In genomic region chr7:74555416-74555815, GRCm38 (mm10) we compare ENCODE assay signal across 8 mouse cellular contexts. TPM values are rescaled to one million over a fixed set of nuclear protein-coding genes. Genes with fewer than 3 reads are reported as not detected.
DNase-seq lines count a peak whose midpoint lies in the region; ATAC-seq and TF ChIP-seq lines count a peak whose summit lies in the region.

No protein-coding gene starts in this region.

- DNase-seq in c-Kit-positive CD71-negative TER-119-negative erythroid progenitor cells, embryonic 14.5 days (ENCODE audit: low read depth): peak; percentile 39
- peak; percentile 73 for DNase-seq in kidney, postnatal 14 days
- peak; percentile 53 for DNase-seq in liver, embryonic 11.5 days (ENCODE audit: low spot score)
- peak; percentile 18 to 33 for DNase-seq in monocyte, adult 2 months (ENCODE audit: low read depth in 1 of 2, low spot score in 2 of 2)
- peak; percentile 59 for DNase-seq in stomach, postnatal 0 days (ENCODE audit: low spot score)

- peak overlapping the region; percentile 91 for H3K4me2 ChIP-seq in forebrain, embryonic 12.5 days
- H3K4me2 ChIP-seq in heart, embryonic 16.5 days (ENCODE audit: low read depth, low read length): peak overlapping the region; percentile 99
- peak overlapping the region; percentile 82 for H3K4me2 ChIP-seq in liver, embryonic 11.5 days
- peak overlapping the region; percentile 98 for H3K4me2 ChIP-seq in stomach, postnatal 0 days (replicated peaks; ENCODE audit: low read depth)

- H3K4me1 ChIP-seq in E14TG2a.4 (replicated peaks; ENCODE audit: low read depth, low read length): peaks cover 13% of the 10 kb centered on the region
- peaks cover 15% of the 10 kb centered on the region for H3K4me1 ChIP-seq in forebrain, embryonic 12.5 days
- H3K4me1 ChIP-seq in heart, embryonic 16.5 days (ENCODE audit: control insufficient read depth, insufficient read depth, low read length): peaks cover 13% of the 10 kb centered on the region
- H3K4me1 ChIP-seq in liver, embryonic 11.5 days (replicated peaks; ENCODE audit: control insufficient read depth, insufficient read depth, low read length): no peaks in the 10 kb centered on the region; the same call in 1 of the 2 replicates
- H3K4me1 ChIP-seq in stomach, postnatal 0 days (replicated peaks; ENCODE audit: control insufficient read depth, insufficient read depth): peaks cover 2% of the 10 kb centered on the region; the same call in 1 of the 2 replicates

- WGBS in forebrain, embryonic 12.5 days: 16% methylated on average over 6 of the region's 6 CpGs
- WGBS in heart, embryonic 16.5 days: 11% methylated on average over 6 of the region's 6 CpGs
- 14% methylated on average over 6 of the region's 6 CpGs for WGBS in liver, embryonic 11.5 days
- 20% methylated on average over 6 of the region's 6 CpGs for whole genome bisulfite sequencing in stomach, postnatal 0 days

- H3K9me3 ChIP-seq in E14TG2a.4 (ENCODE audit: low read length): no peaks in the 10 kb centered on the region
- H3K9me3 ChIP-seq in forebrain, embryonic 12.5 days: no peaks in the 10 kb centered on the region
- H3K9me3 ChIP-seq in heart, embryonic 16.5 days (replicated peaks; ENCODE audit: control insufficient read depth, low read length): no peaks in the 10 kb centered on the region
- H3K9me3 ChIP-seq in liver, embryonic 11.5 days (ENCODE audit: control insufficient read depth, low read length): no peaks in the 10 kb centered on the region
- no peaks in the 10 kb centered on the region for H3K9me3 ChIP-seq in stomach, postnatal 0 days (ENCODE audit: control insufficient read depth, low read length)

- peak; percentile 27; the same call in 1 of the 2 replicates for ATAC-seq in forebrain, embryonic 12.5 days (ENCODE audit: low FRiP score)
- no peak for ATAC-seq in heart, embryonic 16.5 days (replicated peaks; ENCODE audit: extremely low read depth, insufficient read depth, low FRiP score)
- ATAC-seq in liver, embryonic 11.5 days (replicated peaks; ENCODE audit: low FRiP score): no peak
- ATAC-seq in stomach, postnatal 0 days (ENCODE audit: low FRiP score, low TSS enrichment): peak; percentile 41; the same call in 1 of the 2 replicates

- TF ChIP-seq CTCF in E14TG2a.4 (conservative IDR thresholded peaks at IDR 0.05; ENCODE audit: low read length): peak; percentile 61
- TF ChIP-seq CTCF in stomach, postnatal 0 days (IDR thresholded peaks at IDR 0.05; ENCODE audit: low read depth): peak; percentile 75

- H3K36me3 ChIP-seq in E14TG2a.4 (ENCODE audit: insufficient read depth, low read length): no peaks in the 10 kb centered on the region
- no peaks in the 10 kb centered on the region for H3K36me3 ChIP-seq in forebrain, embryonic 12.5 days (replicated peaks)
- no peaks in the 10 kb centered on the region for H3K36me3 ChIP-seq in heart, embryonic 16.5 days (ENCODE audit: control insufficient read depth, insufficient read depth)
- no peaks in the 10 kb centered on the region for H3K36me3 ChIP-seq in liver, embryonic 11.5 days (ENCODE audit: control insufficient read depth, insufficient read depth, low read length)
- H3K36me3 ChIP-seq in stomach, postnatal 0 days (ENCODE audit: control insufficient read depth, insufficient read depth, low read length): no peaks in the 10 kb centered on the region

- no peak for TF ChIP-seq EP300 in stomach, postnatal 0 days (optimal IDR thresholded peaks at IDR 0.05)

- peak overlapping the region; percentile 81; the same call in 1 of the 2 replicates for H3K9ac ChIP-seq in forebrain, embryonic 12.5 days
- H3K9ac ChIP-seq in heart, embryonic 16.5 days (ENCODE audit: low read length): no peak overlapping the region; the same call in 1 of the 2 replicates
- H3K9ac ChIP-seq in liver, embryonic 11.5 days (ENCODE audit: low read depth, low read length): no peak overlapping the region
- H3K9ac ChIP-seq in stomach, postnatal 0 days (ENCODE audit: low read length): no peak overlapping the region; the same call in 1 of the 2 replicates

- H3K27ac ChIP-seq in forebrain, embryonic 12.5 days: no peak overlapping the region
- H3K27ac ChIP-seq in heart, embryonic 16.5 days (ENCODE audit: low read length): no peak overlapping the region
- no peak overlapping the region for H3K27ac ChIP-seq in liver, embryonic 11.5 days (ENCODE audit: low read depth, low read length)
- H3K27ac ChIP-seq in stomach, postnatal 0 days (replicated peaks): no peak overlapping the region

- H3K4me3 ChIP-seq in E14TG2a.4 (replicated peaks; ENCODE audit: low read length): peak overlapping the region; percentile 82
- peak overlapping the region; percentile 74 for H3K4me3 ChIP-seq in forebrain, embryonic 12.5 days (replicated peaks)
- peak overlapping the region; percentile 75 for H3K4me3 ChIP-seq in heart, embryonic 16.5 days (ENCODE audit: low read length)
- H3K4me3 ChIP-seq in liver, embryonic 11.5 days (ENCODE audit: low read depth, low read length): peak overlapping the region; percentile 59; the same call in 1 of the 2 replicates
- H3K4me3 ChIP-seq in stomach, postnatal 0 days (ENCODE audit: low read depth, low read length): peak overlapping the region; percentile 79

- H3K27me3 ChIP-seq in E14TG2a.4 (ENCODE audit: insufficient read depth, low read length): peaks cover 50% of the 10 kb centered on the region
- H3K27me3 ChIP-seq in forebrain, embryonic 12.5 days: peaks cover 37% of the 10 kb centered on the region
- peaks cover 17% of the 10 kb centered on the region for H3K27me3 ChIP-seq in heart, embryonic 16.5 days (ENCODE audit: control insufficient read depth, insufficient read depth, low read length)
- peaks cover 29% of the 10 kb centered on the region for H3K27me3 ChIP-seq in liver, embryonic 11.5 days (replicated peaks; ENCODE audit: control insufficient read depth, insufficient read depth, low read length)
- no peaks in the 10 kb centered on the region for H3K27me3 ChIP-seq in stomach, postnatal 0 days (ENCODE audit: control insufficient read depth, insufficient read depth, low read length)

RNA-seq across cellular contexts. Expression of gene Slco3a1, which starts 0.8 kb away (rescaled TPM):
- polyA plus RNA-seq in forebrain, embryonic 12.5 days (2016; fragmentation: Nextera tagmentation; extraction: Ambion mirVana): 12.0 and 13.7 TPM in 2 replicates
- 15.3 and 15.8 TPM in 2 replicates for polyA plus RNA-seq in heart, embryonic 16.5 days (2015; fragmentation: Nextera tagmentation; extraction: Ambion mirVana)
- polyA plus RNA-seq in liver, embryonic 11.5 days (2014; fragmentation: Nextera tagmentation; extraction: Ambion mirVana): 2.7 TPM in 2 replicates
- polyA plus RNA-seq in stomach, postnatal 0 days (2015; fragmentation: Nextera tagmentation; extraction: Ambion mirVana): 9.0 and 9.1 TPM in 2 replicates

Comparison
In these comparisons a context has a peak if more than half of its experiments do, and no peak if none do; other contexts are left out.
1. ATAC-seq: peak in forebrain, embryonic 12.5 days (single experiment) and stomach, postnatal 0 days (single experiment); none in heart, embryonic 16.5 days (single experiment) and liver, embryonic 11.5 days (single experiment).
2. Peak in every context shown above with its lines, with median percentiles within 50 percentile points of each other: H3K4me3 ChIP-seq, DNase-seq and H3K4me2 ChIP-seq.